Mouse (Mus musculus) NIH3T3 (cell line): ENCODE results near the gene Tnfrsf8.
A peak's percentile ranks its signal among the peaks of the same experiment; 100 is the strongest.
"Not testable (repeated sequence)": the region's sequence is repeated elsewhere in the genome, so short reads cannot be mapped to it uniquely, and the experiment has no call there.

Experiments used
- DNase-seq: peaks from one replicate; pipeline ENCODE4 v3.0.0-alpha.2; 2012; ENCODE audit warnings: low read depth

The Tnfrsf8 gene

DNA sequence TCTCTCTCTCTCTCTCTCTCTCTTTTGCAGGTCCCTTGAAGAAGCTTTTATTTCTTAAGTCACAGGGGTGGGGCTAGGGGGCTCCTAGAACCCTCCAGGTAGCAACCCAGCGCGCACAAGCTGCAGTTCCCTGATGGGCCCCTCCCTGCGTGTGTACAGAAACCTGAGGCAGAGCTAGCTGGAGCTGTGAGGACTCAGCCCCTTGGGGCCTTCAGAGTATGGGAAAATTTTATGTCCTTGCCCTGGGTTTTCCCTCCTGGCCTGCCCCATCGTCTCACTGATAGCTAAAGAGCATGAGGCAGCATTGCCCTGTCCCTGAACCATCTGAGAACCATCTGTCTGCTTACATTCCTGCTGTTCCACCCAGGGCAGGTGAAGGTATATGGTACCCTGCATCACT lies 8.5 kb downstream of the Tnfrsf8 start:
- DNase-seq: no peak

DNA sequence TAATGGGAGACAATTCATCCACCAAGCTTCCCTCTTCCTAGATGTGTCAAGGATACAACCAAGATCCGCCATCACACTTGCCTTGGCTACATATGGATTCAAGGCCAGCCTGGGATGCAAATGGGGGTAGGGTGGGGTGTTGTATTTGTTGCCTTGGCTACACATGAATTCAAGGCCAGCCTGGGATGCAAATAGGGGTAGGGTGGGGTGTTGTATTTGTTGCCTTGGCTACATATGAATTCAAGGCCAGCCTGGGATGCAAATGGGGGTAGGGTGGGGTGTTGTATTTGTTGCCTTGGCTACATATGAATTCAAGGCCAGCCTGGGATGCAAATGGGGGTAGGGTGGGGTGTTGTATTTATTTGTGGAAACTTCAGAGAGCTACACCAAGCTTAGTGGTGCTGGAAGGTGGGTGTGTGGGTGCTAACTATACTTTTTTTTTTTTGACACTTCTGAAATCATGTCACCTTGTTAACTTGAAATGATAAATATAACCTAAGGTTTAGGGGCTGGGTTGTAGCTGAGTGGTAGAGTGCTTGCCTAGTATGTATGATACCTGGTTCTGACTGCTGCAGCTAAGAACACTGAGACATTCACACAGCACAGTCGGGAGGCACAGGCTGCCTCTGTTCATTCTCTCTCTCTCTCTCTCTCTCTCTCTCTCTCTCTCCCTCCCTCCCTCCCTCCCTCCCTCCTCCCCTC lies 9.2 kb downstream of the Tnfrsf8 start:
- DNase-seq: not testable (repeated sequence)

DNA sequence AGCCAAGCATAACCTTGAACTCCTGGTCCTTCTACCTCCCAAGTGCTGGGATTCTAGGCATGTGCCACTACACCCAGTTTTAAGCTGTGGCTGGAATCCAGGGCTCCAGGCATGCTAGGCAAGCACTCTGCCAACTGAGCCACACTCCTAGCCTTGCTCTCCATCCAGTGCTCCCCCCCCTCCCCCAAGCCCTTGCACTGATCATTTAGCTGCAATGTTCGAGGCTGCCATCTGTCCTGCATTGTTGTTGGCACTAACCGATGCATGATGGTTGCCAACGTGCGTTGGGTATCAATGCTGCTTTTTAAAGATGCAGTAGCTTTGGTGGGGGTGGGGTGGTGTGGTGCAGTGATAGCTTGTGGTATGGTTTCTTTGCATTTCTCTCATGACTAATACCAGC lies 10.9 kb downstream of the Tnfrsf8 start:
- DNase-seq: no peak

DNA sequence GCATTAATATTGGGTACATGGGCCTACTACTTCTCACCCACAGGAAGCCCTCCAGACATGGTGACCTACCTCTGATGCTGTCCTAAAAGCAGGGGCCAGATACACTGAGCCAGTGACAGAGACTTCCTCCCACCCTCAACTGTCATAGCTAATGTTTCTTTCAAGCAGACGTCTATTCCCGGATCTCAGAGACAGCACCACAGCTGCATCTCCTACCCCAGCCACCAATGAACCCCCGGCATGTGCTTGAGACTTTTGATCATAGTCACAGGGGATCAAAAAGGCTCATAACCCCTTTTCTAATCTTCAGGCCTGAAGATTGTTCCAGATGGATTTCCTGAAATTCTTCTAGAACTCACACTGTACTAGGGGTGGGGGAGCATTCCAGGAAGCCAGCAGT lies 12.9 kb downstream of the Tnfrsf8 start:
- no peak for DNase-seq

DNA sequence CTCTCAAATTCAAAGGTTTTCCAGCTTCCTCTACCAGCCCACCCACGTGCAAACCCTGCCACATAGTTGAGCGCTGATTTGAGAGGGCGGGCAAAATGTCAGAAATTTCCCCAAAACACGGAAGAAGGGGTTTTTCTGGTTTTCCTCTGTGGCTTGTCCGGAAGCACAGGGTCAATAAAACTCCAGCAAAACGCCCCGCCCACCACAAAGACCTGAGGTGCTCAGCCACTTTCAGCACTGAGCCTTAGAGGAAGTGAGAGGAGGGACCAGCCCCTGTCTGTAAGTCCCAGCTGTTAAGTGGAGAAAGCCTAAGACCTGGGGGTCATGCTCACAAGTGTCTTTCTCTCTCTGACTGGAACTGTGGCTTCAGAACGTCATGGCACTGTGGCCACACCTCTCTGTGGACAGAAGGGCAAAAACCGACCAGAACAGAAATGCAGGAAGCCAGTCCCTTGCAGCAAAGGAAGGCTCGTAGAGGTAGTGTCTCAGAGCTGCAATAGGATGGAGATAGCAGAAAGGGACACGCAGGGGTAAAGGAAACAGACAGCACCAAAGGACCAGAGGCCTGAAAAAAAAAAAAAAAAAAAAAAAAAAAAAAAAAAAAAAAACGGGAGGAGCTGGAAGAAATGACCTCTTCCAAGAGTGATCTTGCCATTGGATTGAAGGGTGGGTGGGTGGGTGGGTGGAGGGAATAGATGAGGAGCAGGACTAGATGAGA lies 14.6 kb downstream of the Tnfrsf8 start:
- DNase-seq: no peak

DNA sequence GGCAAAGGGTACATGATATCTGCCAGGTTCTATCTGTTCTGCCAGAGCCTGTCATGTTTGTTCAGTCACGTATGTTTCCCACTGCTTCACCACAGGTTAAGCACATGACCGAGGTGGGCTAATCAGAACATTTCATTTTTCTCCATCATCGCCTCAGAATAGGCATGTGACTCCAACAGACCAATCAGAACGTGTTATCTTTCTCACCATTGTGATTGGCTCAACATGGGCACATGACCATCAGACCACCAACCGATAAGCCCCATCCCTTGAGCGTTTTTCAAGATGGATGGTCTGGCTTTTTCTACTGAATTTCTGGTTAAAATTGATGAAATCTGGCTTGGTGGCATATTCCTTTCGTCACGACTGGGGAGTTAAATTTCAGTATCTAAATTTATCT lies 15.6 kb downstream of the Tnfrsf8 start:
- DNase-seq: no peak

DNA sequence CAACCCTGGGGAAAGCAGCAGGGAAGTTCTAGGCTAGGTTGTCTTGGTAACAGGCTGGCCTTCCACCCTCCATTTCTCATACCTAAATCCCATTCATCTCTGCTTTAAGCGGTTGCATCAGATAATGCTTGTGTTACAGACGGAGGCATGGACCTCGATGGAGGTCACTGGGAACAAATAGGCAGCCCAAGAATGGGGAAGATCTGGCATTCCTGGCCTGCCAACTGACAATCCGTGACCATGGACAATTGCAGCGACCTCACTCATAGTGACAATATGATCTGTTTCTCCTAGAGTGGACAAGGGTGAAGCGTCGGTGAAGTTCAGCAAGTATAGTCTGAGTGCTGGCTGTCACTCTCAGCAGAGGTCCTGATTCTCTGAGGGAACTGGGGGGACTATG lies 16.1 kb downstream of the Tnfrsf8 start:
- no peak for DNase-seq

DNA sequence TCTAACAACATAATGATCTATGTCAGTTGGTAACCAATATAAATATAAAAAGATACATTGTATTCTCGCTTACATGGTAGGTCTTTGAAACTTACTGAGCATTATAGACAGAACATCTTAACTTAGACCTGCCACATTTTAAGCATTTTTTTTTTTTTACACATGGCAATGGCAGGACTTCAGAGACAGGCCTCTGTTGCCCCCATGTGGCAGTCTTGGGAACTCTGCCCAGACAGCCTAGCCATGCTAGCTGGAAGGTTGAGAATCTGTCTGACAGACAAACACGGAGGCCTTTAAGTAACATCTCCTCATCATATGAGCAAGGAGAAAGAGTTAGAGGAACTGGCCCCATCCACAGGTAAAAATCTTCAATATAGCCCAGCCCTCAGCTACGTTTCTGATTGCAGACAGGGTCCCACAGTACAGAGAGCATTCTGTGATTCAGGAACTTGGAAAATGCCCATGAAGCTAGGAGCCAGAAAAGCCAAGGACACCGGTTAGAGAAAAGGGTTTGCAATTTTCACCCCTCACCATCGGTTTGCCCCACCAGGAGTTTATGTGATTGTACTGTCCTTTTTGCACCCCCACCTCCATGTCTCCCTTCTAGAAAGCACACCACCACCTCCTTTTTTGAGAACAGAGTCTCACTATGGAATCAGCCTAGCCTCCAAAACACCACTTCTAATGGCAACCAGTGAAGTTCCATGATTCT lies 19.2 kb downstream of the Tnfrsf8 start:
- DNase-seq: peak; percentile 84

DNA sequence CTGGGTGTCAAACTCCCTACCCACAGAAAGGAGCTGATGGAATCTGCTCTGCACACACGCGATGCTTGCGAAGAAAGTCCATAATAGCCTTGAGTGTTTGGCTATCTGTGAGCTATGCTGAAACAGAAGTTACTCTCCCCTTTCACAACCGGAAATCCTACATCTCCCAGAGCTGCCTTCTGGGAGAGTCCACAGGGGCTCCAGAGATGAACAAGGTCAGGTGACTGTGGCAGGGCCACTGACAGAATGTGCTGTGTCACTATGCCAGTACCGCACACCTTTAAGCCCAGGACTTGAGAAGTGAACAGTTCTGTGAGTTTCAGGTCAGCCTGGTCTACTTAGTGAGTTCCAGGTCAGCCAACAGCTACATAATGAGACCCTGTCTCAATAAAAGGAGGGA lies 20.4 kb downstream of the Tnfrsf8 start:
- DNase-seq: no peak

DNA sequence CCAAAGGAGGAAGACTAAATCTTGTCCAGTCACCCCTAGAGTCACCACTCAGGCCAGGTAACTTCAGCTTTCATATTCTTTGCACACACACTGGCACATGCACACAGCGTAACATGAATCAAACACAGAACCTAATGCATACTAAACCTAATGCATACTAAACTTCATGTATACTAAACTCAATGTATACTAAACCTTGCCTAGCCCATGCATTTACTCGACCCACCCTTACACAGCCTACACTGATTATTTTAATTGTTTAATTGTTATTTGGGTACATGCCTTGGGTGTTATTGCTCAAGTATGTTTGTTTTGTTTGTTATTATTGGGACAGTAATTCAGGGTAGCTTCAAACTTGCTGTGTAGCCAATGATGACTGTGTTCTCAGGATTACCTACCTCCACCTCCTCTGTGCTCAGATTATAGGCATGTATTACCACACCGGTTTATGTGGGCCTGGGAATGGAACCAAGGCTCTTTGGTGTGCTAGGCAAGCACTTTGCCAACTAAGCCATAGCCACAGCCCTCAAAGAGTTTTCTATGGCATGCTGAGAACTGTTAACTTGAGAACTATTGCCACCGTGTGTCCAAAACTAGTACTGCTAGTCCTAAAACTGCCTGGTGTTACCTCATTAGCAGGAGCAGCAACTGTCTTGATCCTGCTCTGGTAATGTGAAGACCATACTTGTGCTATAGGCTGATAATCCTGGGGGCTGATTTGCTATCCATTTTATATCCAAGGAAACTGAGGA lies 28.4 kb downstream of the Tnfrsf8 start:
- DNase-seq: peak; percentile 91

DNA sequence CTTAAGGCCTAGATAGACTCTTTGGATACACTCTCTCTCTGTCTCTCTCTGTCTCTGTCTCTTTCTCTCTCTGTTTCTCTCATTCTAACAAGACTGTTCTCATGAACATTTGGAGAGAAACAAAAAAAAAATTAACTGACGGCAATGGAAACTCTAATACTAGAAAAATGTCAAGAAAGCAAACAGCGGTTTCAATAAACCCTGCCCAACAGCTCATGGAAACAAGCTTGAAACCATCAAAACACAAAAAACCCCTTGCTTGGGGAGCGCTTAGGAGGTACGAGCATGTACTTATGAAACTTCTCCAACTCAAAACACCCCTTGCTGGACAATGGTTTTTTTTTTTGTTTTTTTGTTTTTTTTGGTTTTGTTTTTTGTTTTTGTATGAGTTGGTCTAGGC lies 30.3 kb downstream of the Tnfrsf8 start:
- DNase-seq: no peak

DNA sequence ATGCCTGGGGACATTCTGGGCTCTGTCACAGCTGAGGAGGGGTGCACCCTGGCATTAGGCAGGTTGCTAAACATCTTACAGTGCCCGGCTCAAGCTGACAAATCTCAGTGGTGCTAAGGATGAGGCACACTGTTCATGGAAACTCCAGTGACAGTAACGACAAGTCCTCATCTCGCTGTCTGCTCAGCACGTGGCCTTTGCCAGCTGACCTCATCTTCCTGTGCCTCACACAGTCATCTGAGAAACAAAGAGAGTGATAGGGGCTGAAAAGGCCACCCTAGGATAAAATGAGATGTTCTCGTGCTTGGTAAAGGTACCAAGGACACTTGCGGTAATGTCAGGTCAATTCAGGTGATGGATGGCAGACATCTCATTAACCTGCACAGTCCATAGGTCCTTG lies 31.5 kb downstream of the Tnfrsf8 start:
- no peak for DNase-seq

DNA sequence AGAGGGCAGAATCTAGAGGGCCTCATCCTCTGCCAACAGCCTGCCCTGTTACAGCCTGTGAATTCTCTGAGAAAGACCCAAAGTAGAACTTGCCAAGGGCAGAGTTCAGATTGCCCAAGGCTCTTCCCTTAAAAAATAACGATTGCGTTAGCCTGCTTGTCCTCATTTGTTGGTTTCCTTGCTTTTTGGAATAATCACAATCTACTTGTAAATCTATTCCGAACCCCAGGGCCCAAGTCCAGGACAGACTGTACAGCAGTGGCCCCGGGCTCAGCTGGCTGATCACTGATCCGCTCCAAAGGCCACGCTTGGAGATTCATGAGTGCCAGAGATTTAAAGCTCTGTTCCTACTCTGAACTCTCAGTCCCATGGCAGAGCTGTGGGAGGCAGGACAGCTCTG lies 34.0 kb downstream of the Tnfrsf8 start:
- DNase-seq: peak; percentile 70

DNA sequence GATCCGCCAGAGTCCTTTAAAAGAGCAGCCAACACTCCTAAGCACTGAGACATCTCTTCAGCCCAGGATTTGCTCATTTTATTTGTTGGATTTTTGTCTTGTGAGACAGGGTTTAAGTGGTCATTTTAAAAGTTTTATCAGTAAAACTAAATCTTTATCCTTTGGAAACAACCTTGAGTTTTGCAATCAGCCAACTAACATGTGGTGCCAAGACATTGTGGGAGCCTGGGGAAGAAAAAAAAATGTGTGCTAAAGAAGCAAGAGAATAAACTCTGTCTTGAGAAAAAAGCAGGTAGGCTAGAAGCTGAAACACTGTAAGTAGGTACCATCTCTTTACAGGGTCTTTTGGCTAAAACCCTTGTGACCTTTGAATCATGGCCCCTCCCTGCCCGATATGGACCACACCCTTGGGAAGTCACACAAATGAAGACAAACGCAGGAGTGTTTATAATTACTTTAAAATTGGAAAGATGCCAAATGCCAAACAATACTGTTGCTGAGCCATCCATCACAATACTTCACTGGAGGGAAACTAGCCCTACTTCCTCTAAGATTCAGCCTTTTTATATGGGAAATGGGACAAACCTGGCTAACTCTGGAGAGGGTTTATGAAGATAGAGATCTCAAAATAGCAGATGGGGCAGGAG lies 36.1 kb downstream of the Tnfrsf8 start:
- DNase-seq: peak; percentile 73

DNA sequence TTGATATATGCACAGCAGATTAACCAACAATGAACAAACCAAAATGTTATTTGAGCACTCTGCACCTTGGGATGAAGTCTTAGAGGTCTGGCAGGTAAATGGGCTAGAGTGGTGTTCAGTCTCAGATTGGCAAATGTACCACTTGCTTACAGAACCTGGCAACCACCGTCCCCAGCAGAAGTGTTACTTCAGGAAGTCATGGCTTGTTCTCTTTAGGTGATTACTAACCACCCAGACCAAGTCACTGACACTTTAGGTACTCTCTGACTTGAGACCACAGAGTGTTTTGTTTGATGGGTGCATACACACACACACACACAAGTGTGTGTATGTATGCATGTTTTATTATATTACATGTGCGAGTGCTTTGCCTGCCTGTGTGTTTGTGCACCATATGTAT lies 36.7 kb downstream of the Tnfrsf8 start:
- DNase-seq: no peak

DNA sequence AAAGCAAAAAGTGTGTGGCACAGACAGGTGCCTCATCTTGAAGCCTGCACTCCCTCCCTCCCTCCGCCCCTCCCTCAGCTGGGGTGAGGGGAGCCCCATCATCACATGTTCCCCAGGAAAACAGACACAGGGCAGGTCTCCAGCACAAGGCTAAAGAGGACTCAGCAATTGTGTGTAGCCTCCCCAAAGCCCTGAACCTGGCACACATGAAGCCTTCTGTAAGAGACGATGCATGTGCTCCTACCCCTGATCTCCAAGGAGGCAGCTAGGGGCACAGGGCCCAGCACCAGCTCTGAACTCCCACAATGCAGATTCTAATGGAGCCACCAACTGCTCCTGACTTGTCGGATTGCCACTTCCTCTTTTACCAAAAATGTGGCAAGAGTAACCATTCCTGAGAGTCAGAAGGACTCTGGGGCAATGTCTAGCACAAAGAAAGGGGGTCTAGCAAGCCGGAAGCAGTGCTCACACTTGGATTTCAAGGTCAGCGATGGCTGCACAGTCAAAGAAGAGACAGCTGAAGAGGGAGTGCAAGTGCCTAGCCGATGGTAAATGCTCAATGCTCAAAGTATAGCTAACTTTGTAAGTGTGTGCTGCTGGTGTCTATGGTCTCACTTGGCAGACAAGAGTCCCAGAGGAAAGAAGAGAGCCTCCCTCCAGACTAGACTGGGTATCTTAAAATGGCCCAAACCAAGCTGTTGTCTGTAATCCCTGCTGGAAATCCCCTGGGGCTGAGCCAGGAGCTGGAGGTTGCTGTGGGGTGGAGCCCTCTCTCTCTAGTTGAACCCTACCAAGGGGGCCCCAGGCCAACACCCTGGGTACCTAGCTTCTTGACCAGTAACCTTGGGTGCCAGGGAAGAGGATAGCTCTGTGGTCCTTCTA lies 38.4 kb downstream of the Tnfrsf8 start:
- DNase-seq: peak; percentile 34

DNA sequence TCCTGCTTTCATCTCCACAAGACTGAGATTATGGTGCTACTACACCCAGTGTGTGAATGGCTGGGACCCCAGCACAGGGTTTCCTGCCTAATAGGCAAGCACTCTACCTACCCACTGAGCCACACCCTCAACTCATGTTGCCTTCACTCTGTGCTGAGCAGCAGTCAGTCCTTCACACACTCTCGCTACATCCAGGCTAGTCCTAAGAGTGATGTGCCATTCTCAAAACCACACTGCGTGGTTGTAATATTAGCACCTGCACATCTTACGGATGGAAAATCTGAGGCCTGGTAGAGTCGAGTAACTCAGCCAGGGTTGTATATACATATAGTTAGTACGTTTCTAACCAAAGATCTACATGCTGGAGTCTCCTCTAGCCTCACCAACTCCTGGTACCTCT lies 40.1 kb downstream of the Tnfrsf8 start:
- DNase-seq: no peak

DNA sequence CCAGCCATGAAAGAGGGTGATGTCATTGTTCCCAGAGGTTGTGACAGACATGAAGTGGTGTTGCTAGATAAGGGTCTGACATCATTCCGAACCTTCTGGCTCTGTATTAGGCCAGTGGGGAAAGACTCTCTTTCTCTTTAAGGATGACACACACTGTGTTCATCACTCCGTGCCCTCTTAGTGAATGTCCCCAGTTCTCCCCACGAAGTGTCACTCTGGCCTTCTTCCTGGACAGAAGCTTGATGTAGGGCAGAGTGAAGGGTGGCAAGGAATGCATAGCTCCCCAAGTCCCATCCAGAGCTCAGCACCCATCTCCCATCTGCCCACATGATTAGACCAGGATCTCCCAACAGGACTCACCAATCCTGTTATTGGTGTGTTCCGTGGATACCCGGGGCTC lies 41.0 kb downstream of the Tnfrsf8 start:
- DNase-seq: no peak

DNA sequence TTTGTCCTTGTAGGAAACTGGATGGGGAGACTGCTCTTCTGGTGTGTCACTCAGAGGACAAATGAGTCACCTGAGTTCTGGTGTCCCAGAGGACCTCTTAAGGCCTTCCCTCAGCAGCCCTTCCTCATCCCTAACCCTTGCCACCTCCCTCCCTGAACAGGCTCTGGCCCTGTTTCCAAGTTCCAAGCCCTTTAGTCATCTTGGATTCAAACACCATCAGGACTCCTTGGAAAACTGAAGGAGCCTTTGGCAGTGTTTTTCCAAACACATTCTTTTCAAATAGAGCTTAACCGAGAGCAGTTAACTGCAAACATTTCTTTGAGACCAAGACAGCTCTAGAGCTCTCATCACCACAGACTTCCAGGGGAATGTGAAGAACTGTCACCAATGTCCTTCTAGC lies 42.2 kb downstream of the Tnfrsf8 start:
- DNase-seq: peak; percentile 90

DNA sequence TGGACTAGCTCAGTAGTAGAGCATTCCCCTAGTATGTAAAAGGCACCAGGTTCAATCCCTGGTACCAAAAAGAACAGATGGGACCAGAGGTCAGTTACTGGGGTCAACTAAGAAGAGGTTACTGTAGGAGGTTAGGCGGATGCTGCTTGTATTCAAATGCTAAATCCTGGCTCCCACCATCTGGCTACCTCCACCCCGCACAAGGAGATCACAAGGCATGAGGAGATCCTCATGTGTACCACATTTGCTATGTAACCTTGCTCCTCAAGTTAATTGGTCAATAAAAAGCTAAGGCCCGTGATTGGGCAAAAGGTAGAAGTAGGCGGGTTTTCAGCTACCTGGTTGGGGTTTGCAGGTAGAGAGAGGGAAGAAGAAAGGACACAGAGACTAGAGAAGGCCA lies 43.3 kb downstream of the Tnfrsf8 start:
- DNase-seq: no peak

DNA sequence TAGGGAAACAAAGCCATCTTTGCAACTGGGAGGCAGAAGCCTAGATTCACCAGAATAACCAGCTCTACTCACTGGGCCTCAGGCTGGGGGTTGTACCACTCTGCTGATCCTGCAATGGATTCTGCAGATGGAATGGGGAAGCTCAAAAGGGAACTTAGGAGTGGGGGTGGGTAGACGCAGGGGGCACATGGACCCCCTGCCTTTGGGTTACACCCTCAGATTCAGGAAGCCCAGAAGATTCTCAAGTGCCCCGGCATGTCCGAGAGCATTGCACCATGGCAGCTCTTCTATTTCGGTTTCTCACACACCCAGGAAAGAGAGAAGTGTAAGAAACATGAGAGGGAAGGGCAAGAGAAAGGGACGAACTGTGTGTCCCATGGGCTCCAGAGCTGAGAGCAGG lies 44.8 kb downstream of the Tnfrsf8 start:
- DNase-seq: no peak
